Mouse (Mus musculus): Measurements from ENCODE around the gene Riox1. TPM values are rescaled to one million over a fixed set of nuclear protein-coding genes. Genes with fewer than 3 reads are reported as not detected.

Gene Riox1
- polyA plus RNA-seq (2014; fragmentation: Illumina TruSeq; extraction: RNeasy Lipid Tissue Mini Kit (QIAGEN cat#74804); ENCODE audit: low read depth, low replicate concordance), result 5.0 TPM

GRCm38 (mm10) chr12:83950493-83950839 lies at the start of gene Riox1:
TSS of gene Riox1 (plus strand) at chr12:83950608.

GRCm38 (mm10) chr12:83921535-83922381 lies 28.6 kb upstream of the Riox1 start, which contains the start of gene Numb:
TSS of gene Numb (minus strand) at chr12:83921934.

DNA sequence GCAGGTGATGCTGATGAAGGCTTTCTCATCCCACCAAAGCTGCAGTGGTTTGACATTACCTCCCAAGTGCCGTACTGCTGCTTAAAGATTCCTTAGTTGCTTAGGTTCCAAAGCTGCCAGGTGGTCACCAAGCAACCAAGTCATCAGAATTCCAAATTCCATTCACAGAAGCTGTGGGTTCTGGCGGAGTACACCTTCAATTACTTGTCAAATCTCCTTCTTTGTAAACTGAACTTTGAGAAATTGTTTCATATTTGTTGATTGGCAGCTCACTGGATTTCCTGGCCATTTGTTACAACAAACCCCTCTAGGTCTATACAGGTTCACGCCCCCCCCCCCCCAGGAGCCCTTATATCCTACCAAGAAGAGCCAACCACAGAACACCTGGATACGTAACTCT lies 34.3 kb downstream of the Riox1 start, which contains the start of gene Heatr4:
TSS of gene Heatr4 (minus strand) at position 101 of the 400 bp plus-strand sequence.

GRCm38 (mm10) chr12:83987583-83988441 lies 37.4 kb downstream of the Riox1 start, which contains the start of gene Acot2:
TSS of gene Acot2 (plus strand) at chr12:83987861.

Other genes with a start within 250 kb of the Riox1 start
- 5.1 TPM for gene Papln, start 187.0 kb upstream of the Riox1 start, polyA plus RNA-seq (2014; fragmentation: Illumina TruSeq; extraction: RNeasy Lipid Tissue Mini Kit (QIAGEN cat#74804); ENCODE audit: low read depth, low replicate concordance)
- gene Numb, start 28.7 kb upstream of the Riox1 start, polyA plus RNA-seq (2014; fragmentation: Illumina TruSeq; extraction: RNeasy Lipid Tissue Mini Kit (QIAGEN cat#74804); ENCODE audit: low read depth, low replicate concordance), result 26.6 TPM
- not detected for gene Heatr4, start 34.2 kb downstream of the Riox1 start, polyA plus RNA-seq (2014; fragmentation: Illumina TruSeq; extraction: RNeasy Lipid Tissue Mini Kit (QIAGEN cat#74804); ENCODE audit: low read depth, low replicate concordance)
- gene Acot2, start 37.3 kb downstream of the Riox1 start, polyA plus RNA-seq (2014; fragmentation: Illumina TruSeq; extraction: RNeasy Lipid Tissue Mini Kit (QIAGEN cat#74804); ENCODE audit: low read depth, low replicate concordance), result 44.9 TPM
- 59.6 TPM for gene Acot1, start 58.9 kb downstream of the Riox1 start, polyA plus RNA-seq (2014; fragmentation: Illumina TruSeq; extraction: RNeasy Lipid Tissue Mini Kit (QIAGEN cat#74804); ENCODE audit: low read depth, low replicate concordance)
- 0.55 TPM for gene Acot4, start 87.8 kb downstream of the Riox1 start, polyA plus RNA-seq (2014; fragmentation: Illumina TruSeq; extraction: RNeasy Lipid Tissue Mini Kit (QIAGEN cat#74804); ENCODE audit: low read depth, low replicate concordance)
- gene Gm49366, start 88.3 kb downstream of the Riox1 start, polyA plus RNA-seq (2014; fragmentation: Illumina TruSeq; extraction: RNeasy Lipid Tissue Mini Kit (QIAGEN cat#74804); ENCODE audit: low read depth, low replicate concordance), result not detected
- gene Acot3, start 101.5 kb downstream of the Riox1 start, polyA plus RNA-seq (2014; fragmentation: Illumina TruSeq; extraction: RNeasy Lipid Tissue Mini Kit (QIAGEN cat#74804); ENCODE audit: low read depth, low replicate concordance), result 1.8 TPM
- gene Acot5, start 118.7 kb downstream of the Riox1 start, polyA plus RNA-seq (2014; fragmentation: Illumina TruSeq; extraction: RNeasy Lipid Tissue Mini Kit (QIAGEN cat#74804); ENCODE audit: low read depth, low replicate concordance), result not detected
- 2.9 TPM for gene Acot6, start 150.0 kb downstream of the Riox1 start, polyA plus RNA-seq (2014; fragmentation: Illumina TruSeq; extraction: RNeasy Lipid Tissue Mini Kit (QIAGEN cat#74804); ENCODE audit: low read depth, low replicate concordance)
- 4.3 TPM for gene Dnal1, start 163.8 kb downstream of the Riox1 start, polyA plus RNA-seq (2014; fragmentation: Illumina TruSeq; extraction: RNeasy Lipid Tissue Mini Kit (QIAGEN cat#74804); ENCODE audit: low read depth, low replicate concordance)
- not detected for gene Pnma1, start 197.9 kb downstream of the Riox1 start, polyA plus RNA-seq (2014; fragmentation: Illumina TruSeq; extraction: RNeasy Lipid Tissue Mini Kit (QIAGEN cat#74804); ENCODE audit: low read depth, low replicate concordance)

All from heart, adult 10 weeks (tissue).